Mouse (Mus musculus): ENCODE data around the gene Slc25a42. TPM values are rescaled to one million over a fixed set of nuclear protein-coding genes. Genes with fewer than 3 reads are reported as not detected.

The Slc25a42 gene
- total RNA-seq, 2 experiments from 2014 or later = 27.5 to 33.3 TPM

DNA sequence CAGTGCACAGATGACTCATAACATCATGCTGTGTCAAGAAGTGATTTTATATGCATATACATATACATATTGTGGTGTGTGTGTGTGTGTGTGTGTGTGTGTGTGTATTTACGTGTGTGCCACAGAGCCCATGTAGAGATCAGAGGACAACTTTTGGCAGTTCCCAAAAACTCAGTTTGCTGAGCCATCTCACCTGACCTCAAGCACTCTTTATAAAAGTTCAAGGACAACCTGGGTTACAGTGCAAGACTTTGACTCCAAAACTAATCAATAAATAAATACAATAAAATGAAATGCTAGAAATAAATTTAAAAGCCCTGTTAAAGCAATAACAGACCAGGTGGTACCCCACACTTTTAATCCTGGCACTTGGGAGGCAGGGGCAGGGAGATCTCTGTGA is 830 bp downstream of the Slc25a42 start:
- intact Hi-C loops (cut with DNase I) = no loop called here
- DNase-seq = no peak
- no peak for TF ChIP-seq CTCF (IDR thresholded peaks at IDR 0.05)
- H3K4me3 ChIP-seq = peak overlapping the region; percentile 78
- peak overlapping the region; percentile 99 for H3K27ac ChIP-seq

DNA sequence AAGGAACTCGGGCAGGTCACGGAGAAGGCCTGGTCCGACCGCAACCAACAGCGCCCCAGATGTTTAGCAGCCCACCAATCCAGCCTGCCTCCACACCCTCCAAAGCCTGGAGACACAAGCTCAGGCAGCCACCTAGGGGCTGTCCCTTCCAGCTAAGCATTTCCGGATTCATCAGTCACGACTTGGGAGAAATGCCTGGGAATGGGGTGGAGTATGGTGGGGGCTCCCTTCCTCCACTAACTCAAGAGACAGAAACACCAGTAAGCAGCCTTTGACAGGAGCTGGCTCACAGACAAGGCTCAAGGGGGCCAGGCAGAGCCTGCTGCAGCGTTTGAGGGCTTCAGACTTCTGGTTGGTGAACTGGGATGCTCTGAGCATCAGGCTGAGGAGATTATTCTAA is 1.6 kb downstream of the Slc25a42 start:
- DNase-seq = peak; percentile 40
- intact Hi-C loops (cut with DNase I) = no loop called here
- peak overlapping the region; percentile 78 for H3K4me3 ChIP-seq
- TF ChIP-seq CTCF (IDR thresholded peaks at IDR 0.05) = no peak
- H3K27ac ChIP-seq = peak overlapping the region; percentile 99

DNA sequence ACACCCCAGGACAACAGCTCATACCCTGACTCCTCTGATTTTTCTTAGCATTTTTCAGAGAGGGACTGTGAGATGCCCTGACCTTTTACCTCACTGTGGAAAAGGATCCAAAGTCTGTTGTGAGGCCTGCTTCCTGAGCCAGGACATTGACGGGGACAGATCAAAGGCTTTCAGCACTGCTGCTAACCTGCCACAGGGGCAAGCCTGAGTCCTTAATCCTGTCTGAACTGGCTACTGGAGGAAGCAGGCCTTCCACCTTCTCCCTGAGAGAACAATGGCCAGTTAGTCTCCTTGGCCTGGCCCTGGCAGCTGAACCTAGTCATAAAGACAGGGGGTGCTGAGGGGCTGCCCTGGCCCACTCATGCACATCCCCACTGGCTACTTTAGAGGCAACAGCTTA is 4.0 kb downstream of the Slc25a42 start:
- Histone ChIP-seq H3K27ac (peak overlapping the region; percentile 21; the same call in 1 of the 2 replicates), H3K4me3 (no peak overlapping the region)
- intact Hi-C loops (cut with DNase I) = no loop called here
- DNase-seq = no peak
- no peak for TF ChIP-seq CTCF (IDR thresholded peaks at IDR 0.05)

DNA sequence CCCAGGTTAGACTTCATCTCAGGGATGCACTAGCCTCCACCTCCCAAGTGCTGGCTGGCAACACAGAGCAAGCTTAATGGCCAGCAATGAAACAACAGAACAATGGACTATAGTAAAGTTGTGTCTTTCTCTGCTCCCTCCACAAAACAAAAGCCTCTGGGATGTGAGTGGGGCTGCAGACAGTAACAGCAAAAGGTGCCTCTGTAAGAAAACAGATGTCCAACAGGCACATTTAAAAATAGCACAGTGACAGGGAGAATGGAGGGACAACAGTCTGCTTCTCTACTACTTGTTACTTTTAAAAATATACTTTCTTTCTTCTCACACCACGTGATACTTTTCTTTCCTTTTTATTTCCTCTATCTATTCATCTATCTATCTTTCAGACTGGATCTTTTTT is 7.3 kb downstream of the Slc25a42 start:
- no peak for TF ChIP-seq CTCF (IDR thresholded peaks at IDR 0.05)
- intact Hi-C loops (cut with DNase I) = no loop called here

DNA sequence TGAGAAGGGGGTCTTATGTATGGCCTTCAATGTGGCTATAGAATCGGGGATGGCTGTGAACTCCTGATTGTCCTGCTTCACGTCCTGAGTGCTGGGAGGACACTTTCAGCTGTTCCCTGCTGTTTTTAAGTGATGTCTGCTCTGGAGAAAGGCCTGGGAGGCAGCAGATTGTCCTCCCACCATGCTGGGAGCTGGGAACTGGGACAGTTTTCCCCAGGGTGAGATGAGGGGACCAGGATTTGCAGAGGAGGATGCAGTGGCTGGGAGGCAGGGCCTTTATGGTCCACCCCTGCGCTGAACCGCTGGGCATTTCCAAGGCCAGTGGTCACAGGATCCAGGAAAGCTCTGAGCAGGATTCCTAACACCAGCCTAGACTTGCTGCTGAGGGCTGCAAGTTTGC is 9.0 kb downstream of the Slc25a42 start:
- intact Hi-C loops (cut with DNase I) = no loop called here
- no peak for TF ChIP-seq CTCF (IDR thresholded peaks at IDR 0.05)
- Histone ChIP-seq H3K4me3 (no peak overlapping the region), H3K27ac (peak overlapping the region; percentile 44)
- no peak for DNase-seq

More for the DNA sequence above, 7.3 kb downstream of the Slc25a42 start:
- H3K4me3 ChIP-seq = no peak overlapping the region
- DNase-seq = no peak
- H3K27ac ChIP-seq = peak overlapping the region; percentile 66

DNA sequence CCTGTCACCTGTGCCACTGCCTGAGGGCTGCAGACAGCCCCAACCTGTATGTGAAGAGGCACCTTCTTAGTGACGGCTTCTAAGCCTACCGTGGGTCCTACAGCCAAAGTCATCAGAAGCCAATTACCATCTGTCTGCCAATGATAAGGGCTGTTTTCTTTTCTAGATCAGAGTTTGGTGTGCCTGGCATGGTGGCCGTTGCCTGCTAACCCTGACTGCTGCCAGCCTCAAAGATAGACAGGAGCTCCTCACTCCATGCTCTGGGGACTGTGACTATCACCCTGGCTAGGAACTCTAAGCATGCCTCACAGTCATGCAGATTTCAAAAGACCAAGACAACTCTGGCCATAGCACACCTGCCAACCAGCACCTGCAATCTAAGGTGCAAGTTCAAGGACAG is 10.7 kb downstream of the Slc25a42 start:
- intact Hi-C loops (cut with DNase I) = no loop called here
- no peak for DNase-seq
- no peak for TF ChIP-seq CTCF (IDR thresholded peaks at IDR 0.05)
- H3K27ac ChIP-seq = peak overlapping the region; percentile 57; the same call in 1 of the 2 replicates
- H3K4me3 ChIP-seq = no peak overlapping the region

DNA sequence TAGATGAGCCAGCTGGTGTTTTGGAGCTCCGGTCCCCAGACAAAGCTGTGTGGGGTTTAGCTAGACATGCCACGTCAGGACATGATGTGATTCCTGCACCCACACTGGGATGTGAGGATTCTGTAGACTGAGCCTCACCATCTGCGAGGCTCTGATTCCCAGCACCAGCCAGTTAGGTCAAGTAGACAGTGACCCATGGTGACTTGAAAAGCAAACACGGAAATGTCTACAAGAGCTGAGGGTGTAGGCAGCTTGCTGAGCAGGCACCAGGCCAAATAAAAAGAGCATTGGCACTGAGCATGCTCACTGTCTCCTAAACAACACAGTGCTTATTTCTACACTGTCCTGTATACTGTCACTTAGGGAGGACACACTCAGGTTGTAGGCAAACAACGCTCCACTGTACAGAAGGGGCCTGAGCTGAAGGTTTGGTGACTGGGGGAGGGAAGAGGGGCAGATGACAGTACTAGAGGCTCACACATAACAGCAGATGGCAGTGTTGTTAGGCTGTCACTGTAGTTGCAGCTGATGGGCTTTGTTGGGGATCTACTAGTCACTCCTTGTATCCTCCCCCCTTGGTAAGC is 11.9 kb downstream of the Slc25a42 start:
- intact Hi-C loops (cut with DNase I) = loop anchor here (1.0 kb wide), 1 partner anchor 23 kb away; no protein-coding TSS in a partner anchor
- no peak for DNase-seq
- Histone ChIP-seq H3K4me3 (no peak overlapping the region), H3K27ac (peak overlapping the region; percentile 57)
- peak; percentile 59 for TF ChIP-seq CTCF (IDR thresholded peaks at IDR 0.05)

DNA sequence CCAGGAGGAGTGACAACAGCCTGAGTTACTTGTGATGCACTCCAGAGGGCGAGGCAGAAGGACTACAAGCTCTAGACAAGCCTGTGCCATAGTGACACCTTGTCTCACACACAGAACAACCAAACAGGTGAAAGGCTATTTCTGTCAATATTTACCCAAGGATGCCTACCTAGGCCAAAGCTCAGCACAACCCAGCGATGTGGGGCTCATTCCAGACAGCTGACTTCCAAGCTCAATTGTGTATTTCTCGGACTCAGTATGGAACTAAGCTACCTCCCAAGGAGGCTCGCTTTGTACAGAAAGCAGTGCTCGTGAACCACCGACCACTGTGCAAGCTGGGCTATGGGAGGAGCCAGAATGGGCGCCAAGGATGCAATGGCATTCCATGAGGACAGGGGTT is 14.5 kb downstream of the Slc25a42 start:
- intact Hi-C loops (cut with DNase I) = no loop called here
- H3K4me3 ChIP-seq = no peak overlapping the region
- DNase-seq = no peak
- no peak for TF ChIP-seq CTCF (IDR thresholded peaks at IDR 0.05)
- H3K27ac ChIP-seq = no peak overlapping the region

DNA sequence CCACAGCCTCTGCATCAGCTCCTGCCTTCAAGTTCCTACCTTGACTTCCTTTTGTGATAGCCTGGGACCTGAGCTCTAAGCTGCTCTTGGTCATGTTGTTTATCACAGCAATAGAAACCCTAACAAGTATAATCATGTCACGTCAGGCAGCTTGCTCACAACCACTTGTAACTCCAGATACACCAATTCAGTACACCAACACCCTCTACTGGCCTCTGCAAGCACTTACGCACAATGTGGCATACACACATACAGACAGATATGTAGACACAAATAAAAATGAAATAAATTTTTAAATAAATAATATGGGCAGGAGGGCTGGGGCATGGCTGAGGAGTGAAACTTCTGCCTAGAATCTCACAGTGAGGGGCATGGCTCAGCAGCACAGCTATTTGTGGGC is 16.3 kb downstream of the Slc25a42 start:
- DNase-seq = no peak
- H3K4me3 ChIP-seq = no peak overlapping the region
- no peak overlapping the region for H3K27ac ChIP-seq
- intact Hi-C loops (cut with DNase I) = no loop called here
- peak; percentile 11; the same call in 1 of the 2 replicates for TF ChIP-seq CTCF (IDR thresholded peaks at IDR 0.05)

DNA sequence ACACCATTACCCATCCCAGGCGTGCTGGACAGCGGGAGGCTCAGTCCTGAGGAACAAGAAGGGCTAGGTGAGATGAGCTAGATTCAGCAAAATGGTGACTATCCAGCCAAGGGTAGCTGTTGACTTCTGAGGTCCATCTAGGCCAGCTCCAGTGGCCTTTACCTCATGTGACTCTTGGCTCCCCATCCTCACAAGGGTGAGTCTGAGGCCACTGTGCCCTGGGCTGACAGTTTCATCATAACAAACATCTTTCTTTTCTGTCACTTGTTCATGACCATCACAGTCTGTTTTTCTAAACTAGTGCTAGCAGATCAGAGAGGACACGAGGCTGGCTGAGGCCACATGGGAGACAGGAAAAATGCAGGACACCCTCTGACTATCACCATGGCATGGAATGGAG is 17.9 kb downstream of the Slc25a42 start:
- no peak for TF ChIP-seq CTCF (IDR thresholded peaks at IDR 0.05)
- DNase-seq = no peak
- Histone ChIP-seq H3K27ac (peak overlapping the region; percentile 55), H3K4me3 (no peak overlapping the region)
- intact Hi-C loops (cut with DNase I) = no loop called here

DNA sequence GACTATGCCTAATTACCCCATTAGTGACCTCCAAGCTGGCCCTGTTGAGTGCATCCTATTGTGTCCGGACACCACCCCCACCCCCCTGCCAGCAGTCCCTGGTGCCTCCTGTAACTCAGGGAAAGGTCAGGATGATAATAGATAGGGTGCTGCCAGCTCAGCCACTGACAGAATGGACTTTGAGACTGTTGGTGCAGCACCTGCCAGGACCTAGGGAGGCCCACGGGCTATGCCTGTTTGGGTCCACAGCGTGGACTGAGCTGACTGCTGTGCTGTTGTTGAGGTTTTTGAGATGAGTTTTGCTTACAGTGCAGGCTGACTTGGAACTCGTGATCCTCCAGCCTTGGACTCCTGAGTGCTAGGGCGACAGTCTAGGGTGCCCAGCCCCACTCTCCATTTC is 18.9 kb downstream of the Slc25a42 start:
- TF ChIP-seq CTCF (IDR thresholded peaks at IDR 0.05) = no peak
- intact Hi-C loops (cut with DNase I) = no loop called here
- Histone ChIP-seq H3K4me3 (no peak overlapping the region), H3K27ac (peak overlapping the region; percentile 55)
- DNase-seq = no peak

DNA sequence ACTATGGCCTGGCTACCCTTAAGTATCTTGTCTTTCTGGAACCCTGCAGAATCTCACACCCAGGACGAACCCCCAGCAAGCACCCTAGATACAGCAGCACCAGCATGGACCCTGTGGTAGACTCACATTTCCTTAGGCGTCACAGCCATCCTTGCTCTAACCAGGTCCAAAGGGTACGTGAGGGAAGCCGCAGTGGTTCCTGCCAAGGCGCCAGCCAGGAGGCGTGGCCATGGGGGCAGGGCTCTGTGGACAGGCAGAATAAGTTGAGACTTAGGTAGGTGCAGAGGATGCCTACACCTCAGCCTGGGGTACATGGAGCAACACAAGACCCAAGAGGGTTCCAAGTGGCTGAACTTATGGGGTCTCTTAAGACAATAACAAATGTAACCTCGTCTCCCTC is 23.4 kb downstream of the Slc25a42 start:
- Histone ChIP-seq H3K27ac (no peak overlapping the region), H3K4me3 (no peak overlapping the region)
- intact Hi-C loops (cut with DNase I) = no loop called here
- DNase-seq = peak; percentile 54
- TF ChIP-seq CTCF (IDR thresholded peaks at IDR 0.05) = no peak

DNA sequence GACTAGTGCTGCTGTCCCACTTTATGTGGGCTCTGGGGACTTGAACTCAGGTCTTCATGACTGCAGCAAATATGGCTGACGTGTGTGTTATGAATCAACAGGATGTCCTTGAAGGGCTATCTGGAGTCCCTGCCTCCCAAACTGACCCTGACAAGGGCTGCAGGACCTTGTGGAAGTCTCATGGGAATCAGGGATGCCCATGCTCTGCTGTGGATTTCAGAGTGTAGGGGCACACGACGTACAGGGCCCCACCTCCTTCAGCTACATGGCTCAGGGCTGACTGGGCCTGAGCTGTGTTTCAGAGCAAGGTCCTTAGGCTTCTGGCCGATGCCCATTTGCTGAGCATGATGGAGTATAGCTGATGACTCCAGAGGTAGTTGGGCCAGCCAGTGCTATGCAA is 28.9 kb downstream of the Slc25a42 start:
- peak; percentile 48 for DNase-seq
- peak overlapping the region; percentile 50 for H3K27ac ChIP-seq
- intact Hi-C loops (cut with DNase I) = no loop called here
- no peak for TF ChIP-seq CTCF (IDR thresholded peaks at IDR 0.05)
- H3K4me3 ChIP-seq = no peak overlapping the region

DNA sequence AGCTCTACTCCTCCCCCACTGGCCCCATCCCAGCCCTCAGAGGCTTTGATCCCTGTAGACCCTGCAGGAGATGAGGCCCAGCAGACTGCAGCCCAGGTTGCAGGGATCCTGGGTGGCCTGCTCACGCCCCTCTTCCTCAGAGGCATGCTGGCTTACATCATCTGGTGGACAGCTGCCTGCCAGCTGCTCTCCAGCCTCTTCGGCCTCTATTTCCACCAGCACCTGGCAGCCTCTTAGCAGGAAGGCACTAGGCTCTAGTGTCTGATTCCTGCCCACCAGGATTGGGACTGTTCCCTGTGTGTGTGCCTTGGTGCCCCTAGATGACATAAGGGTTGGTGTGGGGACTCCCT is 30.2 kb downstream of the Slc25a42 start:
- TF ChIP-seq CTCF (IDR thresholded peaks at IDR 0.05) = no peak
- intact Hi-C loops (cut with DNase I) = no loop called here

More for the DNA sequence above, 30.2 kb downstream of the Slc25a42 start:
- no peak overlapping the region for H3K4me3 ChIP-seq
- peak overlapping the region; percentile 8; the same call in 1 of the 2 replicates for H3K27ac ChIP-seq
- DNase-seq = no peak

Data from gastrocnemius, adult 2 months (tissue).